Mouse (Mus musculus) retina, embryonic 14.5 days (tissue): ENCODE measurements around the gene Vash1.
A peak's percentile ranks its signal among the peaks of the same experiment; 100 is the strongest.

ENCODE experiments used
- DNase-seq: peaks from one replicate; pipeline ENCODE4 v3.0.0-alpha.2; 2015; ENCODE audit warnings: low spot score

The Vash1 gene

DNA sequence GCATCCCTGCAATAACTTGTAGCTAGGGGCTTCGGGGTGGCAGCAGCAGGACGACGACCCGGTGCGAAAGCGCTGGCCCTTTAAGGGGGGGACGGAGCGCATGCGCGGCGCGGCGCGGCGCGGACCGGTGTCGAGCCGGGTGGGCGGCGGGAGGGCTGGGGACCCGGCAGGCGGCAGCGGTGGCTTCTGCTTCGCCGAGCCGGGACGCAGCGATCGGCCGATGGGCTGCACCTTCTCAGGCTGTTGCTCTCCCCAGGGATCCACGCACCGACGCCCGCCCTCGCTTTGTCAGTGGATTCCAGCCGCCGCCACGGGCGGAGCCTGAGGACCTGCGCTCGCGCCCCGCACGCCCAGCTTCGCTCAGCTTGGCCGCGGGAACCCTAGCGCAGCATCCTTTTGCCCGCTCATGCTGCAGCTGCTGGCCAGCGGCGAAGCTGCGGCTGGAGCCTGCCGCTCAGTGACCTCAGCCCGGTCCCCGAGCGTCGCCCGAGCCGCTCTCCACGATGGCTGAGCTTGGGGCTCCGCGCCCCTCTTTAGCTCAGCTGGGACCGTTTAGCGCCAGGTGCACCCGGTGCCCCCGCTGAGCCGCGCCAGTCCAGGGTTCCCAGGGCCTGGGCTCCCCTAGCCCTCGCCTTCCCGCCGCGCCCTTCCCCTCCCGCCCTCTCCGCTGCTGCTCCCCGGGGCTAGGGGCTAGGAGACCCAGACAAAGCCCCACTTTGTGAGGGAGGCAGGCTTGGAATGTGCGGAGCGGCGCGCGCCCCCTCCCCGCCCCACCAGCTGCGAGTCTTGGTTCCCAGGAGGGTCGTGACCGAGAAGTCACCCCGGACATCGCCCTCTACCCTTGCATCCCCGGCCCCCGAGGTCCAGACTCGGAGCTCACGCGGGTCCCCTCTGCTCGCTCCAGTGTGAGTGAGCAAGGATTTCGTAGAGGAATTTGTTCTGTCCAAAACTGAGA, at the start of gene Vash1:
Gene Vash1 (plus strand): TSS at position 110 of the 955 bp plus-strand sequence.
- peak; percentile 88 for DNase-seq

DNA sequence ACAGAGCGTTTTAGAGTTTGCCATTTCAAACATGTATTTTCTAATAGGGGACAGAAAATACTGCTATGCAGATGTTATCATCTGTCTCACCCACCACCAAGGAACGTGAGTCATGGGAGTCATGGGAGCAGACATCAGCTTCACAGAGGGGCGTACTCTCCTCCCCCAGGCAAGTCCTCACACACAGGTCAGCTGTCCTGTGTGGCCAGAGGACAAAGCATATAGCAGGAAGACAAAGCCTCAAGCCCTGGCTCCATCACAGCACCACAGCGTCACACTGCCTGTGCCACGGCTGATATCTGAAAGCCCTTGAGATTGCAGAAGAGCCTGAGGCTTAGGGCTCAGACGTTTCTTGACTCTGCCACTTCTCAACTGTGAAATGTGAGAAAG, 49.7 kb upstream of the Vash1 start:
- DNase-seq: no peak

DNA sequence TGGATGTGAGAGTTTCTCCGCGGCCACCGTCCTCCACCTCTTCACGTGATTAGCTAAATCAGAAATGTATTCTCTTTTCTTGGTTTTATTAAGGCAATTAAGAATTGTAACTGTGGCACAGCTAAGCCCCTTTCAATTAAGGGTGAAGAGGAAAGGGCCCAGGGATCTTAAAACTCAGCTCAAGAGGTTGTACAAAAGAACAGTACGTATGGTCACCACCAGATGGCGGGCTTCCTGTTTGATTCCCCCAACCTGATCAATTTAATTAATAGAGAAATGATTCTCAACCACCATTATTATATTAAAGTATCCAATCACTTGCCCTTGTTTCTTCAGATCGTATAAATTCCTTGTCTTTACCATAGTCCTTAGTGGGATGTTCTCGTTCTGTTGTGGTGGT, 36.7 kb upstream of the Vash1 start:
- peak; percentile 81 for DNase-seq

DNA sequence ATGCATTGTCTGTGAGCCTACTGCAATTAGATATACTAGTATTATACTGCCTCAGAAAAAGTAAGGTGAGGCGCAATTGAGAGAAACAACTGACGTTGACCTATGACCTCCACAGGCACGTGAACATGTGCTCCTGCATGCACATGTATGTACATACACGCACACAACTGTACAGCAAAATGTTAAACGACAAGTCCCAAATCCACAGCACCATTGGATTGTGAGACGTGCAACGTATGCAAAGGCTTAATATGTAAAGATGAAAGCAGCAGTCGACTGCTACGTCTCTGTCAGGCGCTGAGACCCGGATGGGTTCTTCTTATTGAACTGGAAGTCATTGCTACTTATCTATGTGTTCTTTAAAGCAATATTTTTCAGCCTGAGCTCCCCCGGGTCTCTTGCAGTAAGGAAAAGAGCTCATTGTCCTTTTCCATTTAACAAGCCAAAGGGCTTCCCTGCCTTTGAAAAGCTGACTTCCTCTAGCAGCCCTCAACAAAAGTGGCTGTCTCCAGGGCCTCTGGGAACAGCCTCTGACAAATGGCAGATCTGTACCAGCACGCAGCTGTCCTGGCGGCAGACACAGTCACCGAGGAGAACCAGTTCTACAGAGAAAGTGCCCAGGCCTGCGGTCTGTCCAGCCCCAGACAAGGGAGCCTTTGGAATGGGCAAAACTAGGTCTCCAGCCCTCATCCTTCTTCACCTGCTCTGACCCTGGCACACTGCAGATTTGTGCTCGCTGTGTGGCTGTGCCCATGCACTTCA, 33.8 kb upstream of the Vash1 start:
- no peak for DNase-seq

DNA sequence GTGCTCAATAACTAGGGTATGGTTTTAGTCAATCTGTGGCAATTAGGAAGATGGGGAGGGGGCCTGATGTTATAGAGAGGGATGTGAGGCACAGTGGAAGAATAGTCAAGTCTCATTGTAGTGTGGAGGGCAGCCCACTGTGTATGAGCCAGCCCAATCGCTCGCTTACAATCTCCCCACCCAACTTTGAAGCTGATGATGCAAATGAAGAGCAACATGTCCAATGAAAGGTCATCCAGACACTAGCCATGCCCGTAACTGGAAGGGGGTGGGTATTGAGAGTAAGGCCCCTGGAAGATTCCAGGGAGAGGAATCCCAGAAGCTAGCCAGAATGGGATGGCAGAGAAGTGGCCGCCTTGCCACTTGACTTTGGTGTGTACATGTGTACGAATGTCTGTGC, 33.0 kb upstream of the Vash1 start:
- no peak for DNase-seq

DNA sequence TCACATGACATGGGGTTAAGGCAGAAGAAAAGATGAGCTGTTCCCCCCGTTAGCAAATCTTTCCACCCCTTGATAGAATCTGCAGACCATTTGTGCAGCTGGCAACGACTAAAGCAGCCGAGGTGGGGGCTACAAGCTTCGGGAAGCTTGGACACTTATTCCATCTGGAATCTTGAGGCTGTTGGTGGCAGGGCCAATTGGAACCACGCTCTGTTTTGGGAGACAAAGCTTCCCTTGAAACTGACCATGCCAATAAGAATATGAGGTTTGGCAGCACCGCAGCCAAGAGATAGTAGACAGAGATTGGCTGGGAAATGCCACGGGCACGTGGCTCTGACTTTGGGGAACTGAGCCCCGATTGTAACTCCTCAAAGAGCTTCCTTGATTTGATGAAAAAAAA, 31.7 kb upstream of the Vash1 start:
- peak; percentile 58 for DNase-seq

DNA sequence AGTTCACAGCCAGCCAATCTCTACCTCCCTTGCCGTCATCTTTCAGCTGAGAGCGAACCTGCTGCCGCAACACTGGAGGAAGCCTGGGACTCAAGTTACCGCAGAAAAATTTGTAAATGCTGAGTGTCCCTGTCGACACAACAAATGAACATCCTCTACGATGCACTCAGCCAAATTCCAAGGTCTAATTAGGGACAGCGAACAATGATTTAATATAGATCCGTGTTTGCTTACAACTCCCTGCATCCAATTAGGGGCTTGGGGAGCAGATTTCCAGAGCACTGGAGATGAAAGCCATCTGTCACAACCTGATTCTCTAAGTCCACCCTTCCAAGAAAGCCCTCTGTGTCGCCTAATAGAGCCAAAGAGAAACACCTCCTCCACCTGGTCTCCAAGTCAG, 31.2 kb upstream of the Vash1 start:
- peak; percentile 77 for DNase-seq

DNA sequence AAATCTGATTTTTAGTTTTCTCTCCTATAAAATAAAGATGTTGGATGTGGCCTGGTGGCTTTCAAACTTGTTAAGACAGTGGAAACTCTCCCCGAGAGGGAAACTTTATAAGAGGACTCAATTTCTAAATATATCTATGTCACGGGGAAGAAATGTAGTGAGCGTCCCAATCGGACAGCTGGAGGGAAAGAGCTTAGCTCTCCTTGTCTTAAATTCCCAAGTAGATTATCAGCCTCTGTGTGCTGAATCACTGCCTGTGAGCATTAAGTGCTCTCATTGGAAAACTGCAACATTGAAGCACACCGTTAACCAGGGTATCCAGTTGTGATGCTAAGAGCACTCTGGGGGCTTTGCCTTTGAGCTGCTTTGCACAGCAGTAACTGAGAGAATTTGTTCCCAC, 30.8 kb upstream of the Vash1 start:
- peak; percentile 34 for DNase-seq

DNA sequence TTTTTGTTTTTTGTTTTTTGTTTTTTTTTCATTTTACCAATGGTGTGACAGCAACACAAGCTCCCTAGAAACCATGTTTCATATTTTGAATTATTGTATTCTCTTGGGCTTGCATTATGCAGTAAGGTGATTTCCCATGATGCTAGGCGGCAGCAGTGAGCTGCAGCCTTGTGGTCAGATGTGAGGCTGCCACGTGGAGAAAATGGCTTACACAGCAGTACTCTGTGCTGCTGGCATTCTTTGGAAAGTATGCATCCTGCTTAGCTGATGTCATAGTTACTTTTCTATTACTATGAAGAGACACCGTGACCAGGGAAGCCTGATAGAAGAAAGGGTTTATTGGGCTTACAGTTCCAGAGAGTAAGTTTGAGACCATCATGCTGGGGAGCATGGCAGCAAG, 30.0 kb upstream of the Vash1 start:
- no peak for DNase-seq

DNA sequence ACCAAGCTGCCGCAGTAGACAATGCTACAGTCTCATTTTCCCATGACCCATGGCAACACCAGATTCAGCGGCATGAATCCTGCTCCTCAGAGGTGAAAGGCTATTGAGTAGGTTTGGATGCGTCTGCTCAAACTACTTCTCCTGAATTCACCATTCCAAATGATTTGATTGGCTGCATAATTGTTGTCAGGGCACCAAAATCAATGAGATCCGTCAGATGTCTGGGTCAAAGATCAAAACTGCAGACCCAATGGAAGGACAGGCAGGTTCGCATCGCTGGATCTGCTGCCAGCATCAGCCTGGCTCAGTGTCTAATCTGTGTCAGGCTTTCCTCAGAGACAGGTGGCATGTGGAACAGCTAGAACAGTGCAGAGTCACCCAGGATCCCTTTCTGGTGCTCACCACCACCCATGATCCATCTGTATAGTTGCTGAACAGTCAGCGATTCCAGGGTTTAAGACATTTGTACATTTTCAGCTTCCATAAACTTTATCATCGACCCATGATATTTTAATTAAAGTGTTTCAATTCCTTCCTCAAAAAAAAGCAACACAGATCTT, 27.1 kb upstream of the Vash1 start:
- DNase-seq: no peak

DNA sequence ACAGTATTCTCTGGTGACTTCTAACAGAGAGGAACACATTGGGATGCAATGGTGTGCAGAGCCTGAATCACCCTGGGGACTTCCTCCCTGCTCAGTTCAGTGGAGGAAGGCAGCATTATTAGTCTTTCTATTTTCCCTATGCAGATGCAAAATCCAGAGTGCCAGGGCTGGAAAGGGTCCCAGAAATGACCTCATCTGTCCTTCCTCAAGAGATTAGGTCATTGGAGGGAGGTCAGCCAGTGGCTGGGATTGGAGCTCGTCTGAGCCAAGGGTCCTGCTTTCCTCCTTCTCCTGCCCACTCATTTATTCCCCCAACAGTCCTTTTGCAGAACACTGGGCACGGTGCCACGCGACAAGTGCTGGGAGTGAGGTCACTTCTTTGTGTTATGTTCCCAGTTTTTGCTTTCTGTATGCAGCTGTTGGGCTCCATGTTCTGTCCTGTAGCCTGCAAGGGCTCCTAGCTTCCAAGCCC, 25.9 kb upstream of the Vash1 start:
- DNase-seq: no peak

DNA sequence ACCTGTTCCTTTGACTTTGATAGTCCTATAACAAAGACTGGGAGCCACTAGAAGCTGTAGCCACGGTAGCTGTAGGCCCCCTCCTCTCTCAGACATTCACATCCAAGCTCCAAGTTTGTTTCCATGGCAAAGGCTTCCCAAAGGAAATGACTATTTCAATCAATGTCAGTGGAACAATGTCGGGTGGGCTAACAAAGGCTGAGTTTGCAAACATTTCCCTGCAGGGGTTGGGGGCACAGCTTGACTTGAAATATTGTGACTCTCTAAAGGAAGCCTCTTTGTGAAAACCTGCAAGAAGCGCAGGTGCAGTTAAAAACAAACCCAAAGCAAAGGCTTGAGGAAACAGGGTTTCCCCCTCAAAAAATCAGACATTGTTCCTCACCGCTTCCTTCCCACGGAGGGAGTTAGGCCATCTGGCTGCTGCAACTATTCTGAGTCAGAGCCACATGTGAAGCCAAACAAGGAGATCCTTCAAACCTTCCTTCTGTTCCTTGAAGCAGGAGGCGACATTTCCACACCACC, 19.0 kb upstream of the Vash1 start:
- peak; percentile 85 for DNase-seq

DNA sequence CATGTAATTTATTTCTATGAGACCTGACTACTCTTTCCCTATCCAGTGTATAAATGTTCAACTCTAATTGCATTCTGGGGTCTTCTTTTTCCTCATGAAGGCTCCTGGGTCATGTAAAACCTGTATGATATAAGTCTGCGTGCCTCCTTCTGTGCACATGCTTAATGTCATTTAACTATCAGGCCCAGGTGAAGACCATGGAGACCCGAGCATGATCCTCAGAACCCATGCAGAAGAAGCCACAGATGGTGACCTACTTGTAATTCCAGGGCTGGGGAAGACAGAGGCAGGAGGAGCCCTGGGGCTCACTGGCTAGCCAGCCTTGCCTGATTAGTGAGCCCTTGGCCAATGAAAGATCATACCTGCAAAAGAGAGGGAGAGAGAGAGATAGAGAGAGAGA, 18.0 kb upstream of the Vash1 start:
- DNase-seq: no peak

DNA sequence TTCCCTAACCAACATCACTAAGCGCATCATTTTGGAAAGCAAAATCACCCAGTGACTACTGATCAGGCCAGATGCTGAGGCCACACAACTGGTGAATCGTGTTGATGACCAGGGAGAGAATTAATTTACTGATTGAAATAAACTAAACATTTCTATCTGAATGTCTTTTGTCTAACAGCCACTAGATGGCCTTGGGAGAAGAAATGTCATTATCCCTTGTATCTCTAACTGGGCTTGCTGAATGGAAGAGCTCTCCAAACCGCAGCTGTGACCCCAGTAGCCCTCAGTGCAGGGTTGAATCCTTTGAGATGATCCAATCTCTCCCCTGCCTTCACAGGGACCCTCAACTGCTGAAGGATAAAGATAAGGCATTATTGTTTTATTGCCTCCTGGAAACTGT, 12.8 kb upstream of the Vash1 start:
- peak; percentile 42 for DNase-seq

DNA sequence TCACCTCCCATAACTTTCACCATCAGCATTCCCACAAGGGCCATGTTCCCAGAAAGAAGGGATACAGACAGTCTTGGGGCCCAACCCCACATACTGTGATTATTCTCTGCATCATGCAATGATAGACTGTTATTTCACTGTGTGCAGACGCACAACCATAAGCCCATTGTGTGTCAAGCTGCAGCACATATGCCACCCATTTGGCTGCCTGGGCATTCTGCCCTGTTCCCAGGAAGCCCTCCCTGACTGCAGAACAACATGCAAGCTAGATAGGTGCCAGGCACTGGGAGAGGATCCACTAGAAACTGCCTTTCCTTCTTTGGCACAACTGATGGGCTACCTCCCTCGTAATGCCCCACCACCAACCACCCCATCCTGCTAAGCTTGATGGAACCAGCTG, 10.1 kb upstream of the Vash1 start:
- no peak for DNase-seq

DNA sequence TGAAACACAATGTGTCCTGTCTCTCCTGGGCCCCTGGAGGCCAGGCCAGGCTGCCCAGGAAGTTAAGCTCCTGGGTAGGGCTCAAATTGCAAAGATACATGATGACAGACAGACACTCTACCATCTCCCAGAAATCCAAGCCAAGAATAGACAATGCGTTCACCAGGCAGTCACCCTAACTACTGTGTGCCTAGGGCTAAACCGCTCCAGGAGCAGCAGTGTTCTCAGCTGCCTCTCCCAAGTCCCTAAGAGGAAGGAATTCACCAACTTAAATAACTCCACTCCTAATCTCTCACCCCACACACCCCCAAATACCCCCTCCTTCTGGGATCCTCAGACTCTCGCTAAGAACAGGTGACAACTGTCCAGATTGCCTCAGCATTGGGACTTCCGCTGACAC, 6.4 kb upstream of the Vash1 start:
- no peak for DNase-seq

DNA sequence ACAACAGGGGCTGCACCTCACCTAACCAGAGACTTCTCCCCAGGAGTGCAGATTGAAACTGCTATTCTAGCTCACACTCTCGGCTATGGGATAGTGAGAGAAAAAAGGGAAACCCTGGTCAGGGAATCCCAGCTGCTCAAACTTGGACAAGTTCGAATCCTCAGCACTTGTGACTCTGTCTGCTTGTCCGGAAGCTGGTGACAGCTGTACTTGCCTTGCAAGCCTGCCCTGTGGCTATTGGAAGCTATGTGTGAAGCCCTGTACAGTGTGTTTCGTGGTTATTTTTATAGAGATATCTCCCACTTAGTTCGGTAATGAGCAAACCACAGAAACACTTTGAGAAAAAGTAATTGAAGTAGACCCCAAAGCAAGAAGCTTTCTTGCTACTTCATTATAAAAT, 6.0 kb upstream of the Vash1 start:
- no peak for DNase-seq

DNA sequence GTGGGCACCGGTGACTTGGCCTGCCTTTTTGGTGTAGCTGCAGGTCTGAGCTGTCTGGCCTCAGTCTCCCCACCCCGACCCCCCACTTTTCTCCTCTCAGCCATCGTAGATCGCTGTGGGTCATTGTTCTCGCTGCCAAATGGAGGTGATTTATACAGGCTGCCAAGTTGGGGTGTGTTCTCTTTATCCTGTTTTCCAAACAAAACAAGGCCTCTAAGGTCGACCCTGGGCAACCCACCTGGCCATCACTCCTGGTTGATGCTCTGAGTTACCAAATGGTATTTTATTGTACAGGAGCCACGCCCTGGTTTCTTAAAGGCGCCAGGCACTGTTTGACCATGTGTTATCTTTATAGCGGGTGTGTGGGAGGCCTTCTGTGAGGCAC, 1.0 kb downstream of the Vash1 start:
- DNase-seq: peak; percentile 55

DNA sequence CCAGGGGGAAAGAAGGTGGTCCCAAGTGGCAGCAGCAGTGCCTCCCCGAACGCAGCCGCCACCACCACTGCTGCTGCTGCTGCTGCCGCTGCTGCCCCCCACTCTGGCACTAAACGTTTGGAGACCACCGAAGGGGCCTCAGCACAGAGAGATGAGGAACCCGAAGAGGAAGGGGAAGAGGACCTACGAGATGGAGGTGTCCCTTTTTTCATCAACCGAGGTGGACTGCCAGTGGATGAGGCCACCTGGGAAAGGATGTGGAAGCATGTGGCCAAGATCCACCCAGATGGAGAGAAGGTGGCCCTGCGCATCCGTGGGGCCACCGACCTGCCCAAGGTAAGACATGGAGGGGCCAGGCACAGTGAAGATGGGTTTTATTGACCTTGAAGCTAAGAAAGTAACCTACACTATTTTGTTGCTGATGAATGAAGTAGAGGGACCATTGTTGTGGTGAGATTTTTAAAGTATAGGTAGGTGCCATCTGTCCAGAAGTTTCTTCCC, 1.5 kb downstream of the Vash1 start:
- DNase-seq: peak; percentile 28

DNA sequence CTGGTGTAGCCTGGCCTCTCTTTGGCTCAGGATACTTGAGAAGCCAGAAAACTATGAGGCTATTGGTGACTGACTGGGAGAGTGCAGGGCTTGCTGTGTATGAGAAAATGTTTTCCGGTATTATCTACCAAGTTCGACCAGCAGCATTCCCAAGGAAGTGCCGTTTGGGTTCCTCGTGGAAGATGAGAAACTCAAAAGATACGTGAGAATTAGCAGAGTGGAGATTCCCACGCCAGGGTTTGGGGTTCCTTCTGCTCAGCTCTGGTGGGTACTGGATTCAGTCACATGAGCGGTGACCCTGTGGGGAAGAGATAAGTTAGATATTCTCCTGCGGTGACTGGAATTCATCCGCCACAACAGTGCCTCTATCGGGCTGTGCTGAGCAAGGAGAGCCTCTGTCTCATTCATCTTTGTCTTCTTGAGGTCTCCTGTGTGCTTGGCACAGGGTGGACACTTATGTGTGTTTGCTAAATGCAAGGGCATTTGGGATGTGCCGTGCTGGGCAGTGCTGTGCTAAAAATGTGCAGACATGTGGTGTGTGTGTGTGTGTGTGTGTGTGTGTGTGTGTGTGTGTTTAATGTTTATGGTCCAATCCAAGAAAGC, 2.2 kb downstream of the Vash1 start:
- peak; percentile 64 for DNase-seq

DNA sequence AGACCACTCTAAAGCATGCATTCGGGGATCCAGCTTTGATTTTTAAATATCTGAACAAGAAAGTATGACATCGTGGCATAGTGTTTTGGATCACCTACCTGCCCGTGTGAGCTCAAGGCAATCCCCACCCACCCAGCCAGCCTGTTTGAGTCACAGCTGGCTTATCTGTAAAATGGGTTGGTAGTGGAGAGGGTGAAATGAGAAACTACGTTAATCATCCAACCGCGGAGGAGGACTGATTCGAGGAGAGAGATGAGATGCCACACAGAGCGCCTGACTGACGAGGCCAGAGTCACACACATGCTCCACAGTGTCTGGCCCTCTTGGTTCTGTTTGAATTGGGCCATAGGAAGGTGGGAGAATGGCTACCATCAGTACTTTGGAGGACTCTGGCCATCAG, 3.1 kb downstream of the Vash1 start:
- no peak for DNase-seq

DNA sequence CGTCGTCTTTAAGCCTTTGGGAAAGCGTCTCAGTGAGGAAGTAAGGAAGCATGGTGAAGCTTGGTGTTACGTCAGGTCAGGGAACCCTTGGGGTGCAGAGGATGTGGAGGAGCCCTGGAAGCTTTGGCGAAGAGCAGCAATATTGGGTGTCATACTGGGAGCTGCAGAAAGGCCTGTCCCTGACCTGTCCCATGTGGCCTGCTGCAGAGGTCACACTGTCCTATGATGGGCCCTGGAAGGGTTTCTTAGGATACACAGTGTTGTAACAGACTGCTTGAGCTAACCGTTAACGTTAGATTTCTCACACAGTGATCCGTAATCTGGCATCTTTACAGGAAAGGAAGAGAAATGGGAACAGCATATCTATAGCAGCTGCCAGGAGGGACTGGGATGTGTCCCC, 3.7 kb downstream of the Vash1 start:
- no peak for DNase-seq
